Mouse (Mus musculus) adrenal gland, postnatal 14 days (tissue): ENCODE data around the gene Ina. TPM values are rescaled to one million over a fixed set of nuclear protein-coding genes. Genes with fewer than 3 reads are reported as not detected.
"Not testable (repeated sequence)": the region's sequence is repeated elsewhere in the genome, so short reads cannot be mapped to it uniquely, and the experiment has no call there.

ENCODE experiments used
- DNase-seq: peaks from one replicate; pipeline ENCODE4 v3.0.0; 2021; ENCODE audit warnings: mixed read lengths
- long read RNA-seq, 2 experiments: library from polyadenylated mRNA; stranded (forward); transcript quantifications; one replicate each; pipeline ENCODE4 v2.0.0; 2021
- total RNA-seq: library from RNA; stranded (reverse); gene quantifications from 2 replicates; pipeline ENCODE4 v1.2.3, GENCODE M21; 2021

The Ina gene
- 7.5 and 9.6 TPM in 2 replicates for total RNA-seq
- long read RNA-seq, experiment 1, transcript Ina-201 (3 exons, 3,240 nt): major isoform, 5 of 7 reads
- long read RNA-seq, experiment 1, partial matches to known transcripts: 2 of 7 reads
- long read RNA-seq, experiment 1, other reads (novel, unspliced or antisense): 0 of 7 reads
- long read RNA-seq, experiment 2, transcript Ina-201 (3 exons, 3,240 nt): major isoform, 9 of 11 reads
- long read RNA-seq, experiment 2, partial matches to known transcripts: 0 of 11 reads
- long read RNA-seq, experiment 2, other reads (novel, unspliced or antisense): 2 of 11 reads

DNA sequence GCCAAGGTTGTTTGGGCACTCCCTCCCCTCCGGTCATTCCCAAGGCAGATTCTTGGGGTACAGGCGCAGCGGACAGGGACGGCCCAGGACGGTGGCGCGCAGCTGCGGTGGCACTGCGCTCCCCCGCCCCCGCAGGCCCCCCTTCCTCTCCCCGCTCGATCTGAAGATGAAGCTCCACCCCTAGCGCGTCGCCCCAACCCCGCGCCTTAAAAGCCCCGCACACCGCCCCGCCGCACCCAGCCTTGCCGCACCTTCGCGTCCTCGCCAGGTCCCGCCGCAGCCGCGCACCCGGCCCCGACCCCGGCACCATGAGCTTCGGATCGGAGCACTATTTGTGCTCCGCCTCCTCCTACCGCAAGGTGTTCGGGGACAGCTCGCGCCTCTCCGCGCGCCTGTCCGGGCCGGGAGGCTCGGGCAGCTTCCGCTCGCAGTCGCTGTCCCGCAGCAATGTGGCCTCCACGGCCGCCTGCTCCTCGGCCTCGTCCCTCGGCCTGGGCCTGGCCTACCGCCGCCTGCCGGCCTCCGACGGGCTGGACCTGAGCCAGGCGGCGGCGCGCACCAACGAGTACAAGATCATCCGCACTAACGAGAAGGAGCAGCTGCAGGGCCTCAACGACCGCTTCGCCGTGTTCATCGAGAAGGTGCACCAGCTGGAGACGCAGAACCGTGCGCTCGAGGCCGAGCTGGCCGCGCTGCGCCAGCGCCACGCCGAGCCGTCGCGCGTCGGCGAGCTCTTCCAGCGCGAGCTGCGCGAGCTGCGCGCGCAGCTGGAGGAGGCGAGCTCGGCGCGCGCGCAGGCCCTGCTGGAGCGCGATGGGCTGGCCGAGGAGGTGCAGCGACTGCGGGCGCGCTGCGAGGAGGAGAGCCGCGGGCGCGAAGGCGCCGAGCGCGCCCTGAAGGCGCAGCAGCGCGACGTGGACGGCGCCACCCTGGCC lies at the start of gene Ina, which contains the start of gene Nt5c2:
Gene Ina (plus strand): TSS at position 252 of the 935 bp plus-strand sequence.
Gene Nt5c2 (minus strand): TSS at position 707 of the 935 bp plus-strand sequence.
- DNase-seq: peak; percentile 67

DNA sequence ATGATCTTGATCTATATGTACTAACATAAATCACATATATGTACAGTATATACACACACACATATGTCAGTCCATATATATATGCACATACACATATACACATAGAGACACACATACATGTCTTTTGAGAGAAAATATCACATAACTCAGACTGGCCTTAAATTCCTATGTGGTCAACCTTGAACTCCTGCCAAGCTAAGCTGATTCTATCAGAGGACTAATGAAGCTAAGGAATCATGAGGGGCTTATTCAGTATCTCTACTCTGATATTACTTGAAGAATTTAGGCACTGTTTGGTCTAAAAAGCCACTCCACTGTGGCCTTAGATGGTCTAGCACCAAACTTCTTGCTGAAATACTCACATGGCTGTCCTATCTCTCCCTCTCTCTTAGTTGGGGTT lies 49.0 kb upstream of the Ina start:
- no peak for DNase-seq

- DNase-seq: no peak
Measured at GRCm38 (mm10) chr19:46966330-46966729, 48.2 kb upstream of the Ina start.

- DNase-seq: peak; percentile 55
Measured at GRCm38 (mm10) chr19:46967861-46968260, 46.6 kb upstream of the Ina start.

- DNase-seq: no peak
Measured at GRCm38 (mm10) chr19:46968833-46969232, 45.7 kb upstream of the Ina start.

- DNase-seq: no peak
Measured at GRCm38 (mm10) chr19:46969286-46969985, 45.1 kb upstream of the Ina start.

DNA sequence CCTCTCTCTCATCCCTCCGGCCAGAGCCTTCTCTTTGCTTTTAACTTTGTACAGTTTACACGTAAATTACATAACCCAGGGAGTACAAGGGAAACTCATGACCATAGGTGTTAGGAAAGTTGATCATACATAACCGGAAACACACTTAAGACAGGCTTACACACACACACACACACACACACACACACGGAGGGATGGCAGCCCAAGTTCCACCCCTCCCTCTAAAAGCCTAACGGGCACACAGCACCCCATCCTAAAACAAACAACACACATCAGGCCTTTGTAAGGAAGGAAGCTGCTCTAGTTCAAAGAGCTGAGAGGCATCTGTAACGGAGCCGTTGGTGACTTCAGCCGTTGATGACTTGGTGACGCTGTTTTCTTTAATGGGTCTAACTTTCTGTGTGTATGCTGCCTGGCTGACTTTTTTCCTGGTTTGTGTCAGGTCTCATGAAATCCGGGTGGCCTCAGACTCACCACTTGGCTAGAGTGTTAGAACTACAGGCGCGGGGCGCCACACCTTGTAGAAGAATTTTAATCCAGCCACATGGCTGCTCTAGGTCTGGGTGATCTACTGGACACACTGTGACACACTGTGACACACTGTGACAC lies 44.3 kb upstream of the Ina start:
- no peak for DNase-seq

DNA sequence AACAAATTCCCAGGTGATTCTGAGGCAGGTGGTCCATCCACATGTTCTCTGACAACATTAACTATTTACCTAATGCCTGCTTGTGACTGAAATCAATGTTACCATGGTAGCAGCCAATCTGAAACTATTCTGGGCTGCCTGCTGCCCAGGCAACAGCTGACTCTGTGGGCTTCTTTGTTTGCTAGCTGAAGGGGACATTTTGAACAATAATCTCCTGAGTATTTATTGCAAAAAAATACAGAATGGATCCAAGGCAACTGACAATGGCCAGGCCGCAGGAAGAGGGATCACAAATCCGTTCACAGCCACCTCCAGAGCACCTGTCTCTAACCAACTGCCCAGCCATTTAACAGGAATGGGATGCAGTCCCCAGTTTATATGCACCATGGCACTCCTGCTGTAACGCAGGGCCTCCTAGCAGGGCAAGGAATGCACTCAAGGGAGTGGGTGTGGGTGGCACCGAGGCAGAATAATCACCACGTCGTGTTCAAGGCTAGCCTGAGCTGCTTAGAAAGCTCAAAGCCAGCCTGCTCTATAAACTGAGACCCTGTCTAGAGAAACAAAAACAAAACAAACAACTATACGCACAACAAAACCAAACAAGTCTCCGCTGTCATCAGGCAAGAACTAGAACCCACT lies 43.3 kb upstream of the Ina start:
- DNase-seq: no peak

DNA sequence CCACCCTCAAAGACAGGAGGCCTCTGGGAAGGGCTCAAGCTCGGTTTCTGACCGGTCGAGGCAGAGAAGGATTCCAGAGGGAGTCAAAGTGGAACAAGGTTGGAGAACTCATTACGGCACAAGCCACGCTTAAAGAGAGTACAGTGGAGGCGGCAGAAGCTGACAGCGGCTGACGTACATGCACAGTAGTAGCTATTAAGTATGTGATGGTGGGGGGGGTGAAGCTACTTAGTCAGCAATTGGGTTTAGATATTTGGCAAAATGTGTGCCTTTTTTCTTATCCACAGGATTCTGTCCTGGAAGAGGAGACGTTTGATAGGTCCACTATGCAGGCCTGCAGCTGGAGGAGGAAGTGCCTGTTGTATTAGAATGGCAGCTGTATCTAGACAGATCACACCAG lies 42.8 kb upstream of the Ina start:
- no peak for DNase-seq

DNA sequence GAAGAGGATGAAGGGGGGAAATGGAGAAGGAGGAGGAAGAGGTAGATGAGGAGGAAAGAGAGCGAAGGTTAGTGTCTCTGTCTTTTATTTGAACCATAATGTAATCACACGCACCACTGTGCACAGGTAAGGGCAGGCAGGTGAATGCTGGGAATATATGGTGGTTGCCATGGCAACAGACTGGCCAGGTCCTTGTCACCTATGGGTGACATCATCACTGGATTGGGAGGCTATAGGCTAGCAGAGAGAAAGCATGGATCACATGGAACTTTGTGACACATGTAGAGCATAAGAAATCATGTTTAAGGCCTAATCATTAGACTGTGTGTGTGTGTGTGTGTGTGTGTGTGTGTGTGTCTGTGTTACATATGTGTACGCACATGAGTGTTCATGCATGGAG lies 42.3 kb upstream of the Ina start:
- no peak for DNase-seq

GRCm38 (mm10) chr19:46975565-46975964 lies 38.9 kb upstream of the Ina start:
- DNase-seq: peak; percentile 62

GRCm38 (mm10) chr19:46975997-46976396 lies 38.5 kb upstream of the Ina start:
- DNase-seq: no peak

- DNase-seq: no peak
Measured at GRCm38 (mm10) chr19:46976743-46977142, 37.8 kb upstream of the Ina start.

DNA sequence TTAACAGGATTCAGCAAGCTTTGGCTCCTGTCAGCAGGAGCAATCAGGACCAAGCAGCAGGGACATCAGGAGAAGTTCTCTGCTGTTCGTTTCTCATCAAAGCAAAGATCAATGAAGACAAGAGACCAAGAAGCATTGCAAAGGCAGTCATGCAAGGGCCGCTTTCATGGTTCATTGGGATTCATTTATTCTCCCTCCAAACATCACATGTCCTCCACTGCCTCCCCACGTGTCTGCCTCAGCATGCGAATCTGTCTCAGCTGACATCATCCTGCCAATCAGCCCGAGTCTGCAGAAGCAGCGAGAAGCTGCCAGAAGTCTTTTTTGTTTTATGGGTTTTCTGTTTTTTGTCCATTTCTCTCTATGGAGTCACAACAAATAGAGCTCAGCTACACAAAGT lies 37.0 kb upstream of the Ina start:
- DNase-seq: no peak

DNA sequence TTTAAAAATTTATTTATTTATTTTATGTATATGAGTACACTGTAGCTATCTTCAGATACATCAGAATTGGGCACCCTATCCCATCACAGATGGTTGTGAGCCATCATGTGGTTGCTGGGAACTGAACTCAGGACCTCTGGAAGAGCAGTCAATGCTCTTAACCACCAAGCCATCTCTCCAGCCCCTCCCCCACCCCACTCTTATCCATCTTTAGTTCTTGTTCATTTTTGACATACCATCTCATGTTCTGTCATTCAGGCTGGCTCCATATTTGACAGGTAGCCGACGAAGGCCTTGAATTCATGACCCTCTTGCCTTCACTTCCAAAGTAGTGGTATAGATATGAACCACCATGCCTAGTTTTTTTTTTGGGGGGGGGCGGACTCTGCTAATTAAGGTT lies 36.4 kb upstream of the Ina start:
- DNase-seq: not testable (repeated sequence)

- DNase-seq: peak; percentile 79
Measured at GRCm38 (mm10) chr19:46978920-46979780, 35.3 kb upstream of the Ina start.

DNA sequence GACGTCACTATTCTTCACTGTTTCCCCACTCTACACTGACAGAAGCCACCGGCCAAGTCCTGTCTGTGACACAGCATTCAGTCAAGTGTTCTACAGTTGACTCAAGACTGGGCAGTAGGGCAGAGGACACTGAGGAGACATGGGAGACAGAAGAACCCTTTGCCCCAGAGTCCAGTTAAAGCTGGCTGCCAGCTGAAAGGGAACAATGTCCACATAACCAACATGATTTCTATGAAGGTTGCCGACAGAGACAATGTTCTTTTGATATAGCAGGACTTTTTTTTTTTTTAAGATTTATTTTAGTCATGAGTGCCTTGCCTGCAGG lies 34.8 kb upstream of the Ina start:
- peak; percentile 36 for DNase-seq

GRCm38 (mm10) chr19:46981462-46981861 lies 33.0 kb upstream of the Ina start:
- no peak for DNase-seq

GRCm38 (mm10) chr19:46983352-46983965 lies 31.0 kb upstream of the Ina start:
- no peak for DNase-seq

GRCm38 (mm10) chr19:46983966-46984380 lies 30.5 kb upstream of the Ina start:
- DNase-seq: no peak
